Mouse (Mus musculus): ENCODE measurements around the gene Haspin. TPM values are rescaled to one million over a fixed set of nuclear protein-coding genes. Genes with fewer than 3 reads are reported as not detected.

Gene Haspin
- total and polyA plus RNA-seq, 3 experiments, result 0.16 to 0.23 (median 0.16) TPM

DNA sequence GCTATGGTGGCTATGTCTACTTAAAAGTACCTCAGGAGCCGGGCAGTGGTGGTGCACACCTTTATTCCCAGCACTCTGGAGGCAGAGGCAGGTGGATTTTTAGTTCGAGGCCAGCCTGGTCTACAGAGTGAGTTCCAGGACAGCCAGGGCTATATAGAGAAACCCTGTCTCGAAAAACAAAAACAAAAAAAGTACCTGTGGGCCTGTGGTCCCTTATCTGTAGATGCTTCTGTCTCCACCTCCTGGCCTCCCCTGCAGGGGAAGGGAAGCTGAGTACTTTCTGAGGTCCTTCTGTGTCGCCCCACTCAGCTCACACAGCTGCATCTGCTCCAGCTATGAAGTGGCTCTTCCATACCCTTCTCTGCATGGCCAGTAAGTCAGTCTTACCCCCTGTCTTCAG lies 47.8 kb downstream of the Haspin start, which contains the start of gene Itgae:
TSS of gene Itgae (plus strand) at position 301 of the 400 bp plus-strand sequence.
- no peak for DNase-seq
- H3K27ac ChIP-seq, result no peak within 1 kb of the TSS
- no peaks in the 10 kb centered on the region for H3K36me3 ChIP-seq (ENCODE audit: control insufficient read depth, insufficient read depth, low read length)
- no peaks in the 10 kb centered on the region for H3K27me3 ChIP-seq (ENCODE audit: control insufficient read depth, insufficient read depth, low read length)
- H3K9ac ChIP-seq (ENCODE audit: low read depth, low read length), result no peak within 1 kb of the TSS
- no peak within 1 kb of the TSS for H3K4me3 ChIP-seq
- H3K79me2 ChIP-seq (replicated peaks; ENCODE audit: control insufficient read depth, insufficient read depth, low read length), result no peaks in the 10 kb centered on the region
- 87% methylated on average over 4 of the region's 4 CpGs for WGBS
- TF ChIP-seq POLR2A (IDR thresholded peaks at IDR 0.05; ENCODE audit: insufficient read depth, low read depth, low read length), result no peak
- no peak for TF ChIP-seq EP300 (IDR thresholded peaks at IDR 0.05; ENCODE audit: insufficient read depth, low read depth, low read length)
- TF ChIP-seq CTCF (IDR thresholded peaks at IDR 0.05), result no peak
- H3K4me1 ChIP-seq (ENCODE audit: control insufficient read depth, insufficient read depth, low read length), result peaks cover 1% of the 10 kb centered on the region
- intact Hi-C loops (cut with DNase I), result no loop called here

- Histone ChIP-seq H3K36me3 (ENCODE audit: control insufficient read depth, insufficient read depth, low read length) (peaks cover 5% of the 10 kb centered on the region; the same call in 1 of the 2 replicates), H3K27me3 (ENCODE audit: control insufficient read depth, insufficient read depth, low read length) (no peaks in the 10 kb centered on the region), H3K4me3 (no peak overlapping the region), H3K4me1 (ENCODE audit: control insufficient read depth, insufficient read depth, low read length) (peaks cover 8% of the 10 kb centered on the region), H3K79me2 (replicated peaks; ENCODE audit: control insufficient read depth, insufficient read depth, low read length) (no peaks in the 10 kb centered on the region), H3K9ac (ENCODE audit: low read depth, low read length) (no peak overlapping the region), H3K27ac (no peak overlapping the region)
- DNase-seq, result no peak
- intact Hi-C loops (cut with DNase I), result no loop called here
- TF ChIP-seq POLR2A (IDR thresholded peaks at IDR 0.05; ENCODE audit: insufficient read depth, low read depth, low read length) (no peak), EP300 (IDR thresholded peaks at IDR 0.05; ENCODE audit: insufficient read depth, low read depth, low read length) (no peak), CTCF (IDR thresholded peaks at IDR 0.05) (no peak)
- 48% methylated on average over 6 of the region's 6 CpGs for WGBS
Measured at GRCm38 (mm10) chr11:73087700-73088480, 50.2 kb downstream of the Haspin start.

Other genes starting within 250 kb of the Haspin start
- 10 to 100 TPM; 10.9 to 14.5 TPM for gene Atp2a3, start 177.1 kb downstream of the Haspin start, total RNA-seq (2021)
- gene Atp2a3, start 177.1 kb downstream of the Haspin start, polyA plus RNA-seq (2012; rRNA removed), result 15.9 and 17.3 TPM in 2 replicates
- under 1 TPM; 0.21 to 0.86 TPM for gene P2rx1, start 139.2 kb downstream of the Haspin start, total RNA-seq (2021)
- 0.76 and 0.91 TPM in 2 replicates for gene P2rx1, start 139.2 kb downstream of the Haspin start, polyA plus RNA-seq (2012; rRNA removed)
- gene Camkk1, start 119.3 kb downstream of the Haspin start, total RNA-seq (2021), result 1 to 10 TPM in 1 of 2 experiments, under 1 TPM in 1; 0.63 to 1.2 TPM
- 1.7 and 1.8 TPM in 2 replicates for gene Camkk1, start 119.3 kb downstream of the Haspin start, polyA plus RNA-seq (2012; rRNA removed)
- gene Ncbp3, start 90.5 kb downstream of the Haspin start, total RNA-seq (2021), result 1 to 10 TPM; 5.6 to 5.7 TPM
- 2.0 and 4.2 TPM in 2 replicates for gene Ncbp3, start 90.5 kb downstream of the Haspin start, polyA plus RNA-seq (2012; rRNA removed)
- under 1 TPM; 0.14 to 0.16 TPM for gene Itgae, start 47.7 kb downstream of the Haspin start, total RNA-seq (2021)
- 0.37 and 0.38 TPM in 2 replicates for gene Itgae, start 47.7 kb downstream of the Haspin start, polyA plus RNA-seq (2012; rRNA removed)
- gene P2rx5, start 22.1 kb upstream of the Haspin start, total RNA-seq (2021), result 10 to 100 TPM; 13.1 to 14.6 TPM
- 11.3 and 19.5 TPM in 2 replicates for gene P2rx5, start 22.1 kb upstream of the Haspin start, polyA plus RNA-seq (2012; rRNA removed)
- gene Emc6, start 38.7 kb upstream of the Haspin start, total RNA-seq (2021), result 10 to 100 TPM; 80.5 to 98.5 TPM
- gene Emc6, start 38.7 kb upstream of the Haspin start, polyA plus RNA-seq (2012; rRNA removed), result 50.5 and 54.3 TPM in 2 replicates
- 10 to 100 TPM; 45.0 to 48.5 TPM for gene Tax1bp3, start 38.8 kb upstream of the Haspin start, total RNA-seq (2021)
- gene Tax1bp3, start 38.8 kb upstream of the Haspin start, polyA plus RNA-seq (2012; rRNA removed), result 60.4 and 63.0 TPM in 2 replicates
- 10 to 100 TPM; 10.7 to 11.8 TPM for gene Ctns, start 60.7 kb upstream of the Haspin start, total RNA-seq (2021)
- gene Ctns, start 60.7 kb upstream of the Haspin start, polyA plus RNA-seq (2012; rRNA removed), result 12.7 and 15.4 TPM in 2 replicates
- 1 to 10 TPM in 1 of 2 experiments, under 1 TPM in 1; 0.97 to 1.1 TPM for gene Shpk, start 61.2 kb upstream of the Haspin start, total RNA-seq (2021)
- 2.2 and 2.8 TPM in 2 replicates for gene Shpk, start 61.2 kb upstream of the Haspin start, polyA plus RNA-seq (2012; rRNA removed)
- gene Trpv1, start 96.0 kb upstream of the Haspin start, total RNA-seq (2021), result under 1 TPM; 0.08 to 0.11 TPM
- gene Trpv1, start 96.0 kb upstream of the Haspin start, polyA plus RNA-seq (2012; rRNA removed), result 0.21 and 0.29 TPM in 2 replicates
- gene Trpv3, start 129.1 kb upstream of the Haspin start, total RNA-seq (2021), result under 1 TPM; 0.03 to 0.05 TPM
- gene Trpv3, start 129.1 kb upstream of the Haspin start, polyA plus RNA-seq (2012; rRNA removed), result 0.04 and 0.09 TPM in 2 replicates
- gene Aspa, start 191.3 kb upstream of the Haspin start, total RNA-seq (2021), result 1 to 10 TPM; 1.4 to 1.5 TPM
- gene Aspa, start 191.3 kb upstream of the Haspin start, polyA plus RNA-seq (2012; rRNA removed), result 2.2 and 4.4 TPM in 2 replicates
- gene Gm49340, start 191.4 kb upstream of the Haspin start, total RNA-seq (2021), result not detected
- gene Gm49340, start 191.4 kb upstream of the Haspin start, polyA plus RNA-seq (2012; rRNA removed), result 0.06 TPM in 1 of 2 replicates, not detected in the other
- not detected for gene Spata22, start 191.4 kb upstream of the Haspin start, total RNA-seq (2021)
- gene Spata22, start 191.4 kb upstream of the Haspin start, polyA plus RNA-seq (2012; rRNA removed), result 0.08 and 0.15 TPM in 2 replicates
- not detected for gene Olfr20, start 212.5 kb upstream of the Haspin start, total RNA-seq (2021)
- not detected in 2 replicates for gene Olfr20, start 212.5 kb upstream of the Haspin start, polyA plus RNA-seq (2012; rRNA removed)
- gene Olfr376, start 233.0 kb upstream of the Haspin start, total RNA-seq (2021), result not detected
- not detected in 2 replicates for gene Olfr376, start 233.0 kb upstream of the Haspin start, polyA plus RNA-seq (2012; rRNA removed)

All from heart, adult 2 months (tissue).